ENCODE assay signal across 11 mouse cellular contexts in genomic region chr2:146575610-146576297, GRCm38 (mm10).
DNase-seq lines count a peak whose midpoint lies in the region; ATAC-seq and TF ChIP-seq lines count a peak whose summit lies in the region.
"Had no signal": no experiment of that assay in that cellular context is flagged by ENCODE, and none has a peak within 500 bp of the region (broad histone marks: within the 10 kb centered on the region; RNA-seq: fewer than 3 reads in every experiment).

No protein-coding gene starts in this region.

- 38% methylated on average over 3 of the region's 3 CpGs for WGBS in hindbrain, postnatal 0 days
- 59% methylated on average over 3 of the region's 3 CpGs for WGBS in hindbrain, embryonic 16.5 days
- 31% methylated on average over 3 of the region's 3 CpGs for WGBS in heart, embryonic 13.5 days
- 42% methylated on average over 3 of the region's 3 CpGs for WGBS in liver, embryonic 14.5 days (ENCODE audit: insufficient replicate concordance)
- WGBS in hindbrain, embryonic 13.5 days = 74% methylated on average over 3 of the region's 3 CpGs

- no peak overlapping the region for H3K9ac ChIP-seq in hindbrain, postnatal 0 days (replicated peaks; ENCODE audit: low read length)
- no peak overlapping the region for H3K9ac ChIP-seq in hindbrain, embryonic 16.5 days (ENCODE audit: low read depth, low read length)
- H3K9ac ChIP-seq in heart, embryonic 13.5 days = no peak overlapping the region
- H3K9ac ChIP-seq in liver, embryonic 14.5 days (replicated peaks) = no peak overlapping the region
- H3K9ac ChIP-seq in hindbrain, embryonic 13.5 days = no peak overlapping the region

- H3K36me3 ChIP-seq in hindbrain, postnatal 0 days (ENCODE audit: insufficient read depth, low read length) = no peaks in the 10 kb centered on the region
- H3K36me3 ChIP-seq in hindbrain, embryonic 16.5 days (ENCODE audit: control insufficient read depth, insufficient read depth, low read length) = no peaks in the 10 kb centered on the region
- H3K36me3 ChIP-seq in heart, embryonic 13.5 days = no peaks in the 10 kb centered on the region
- H3K36me3 ChIP-seq in liver, embryonic 14.5 days (replicated peaks; ENCODE audit: control insufficient read depth, insufficient read depth, low read depth) = no peaks in the 10 kb centered on the region
- H3K36me3 ChIP-seq in hindbrain, embryonic 13.5 days = no peaks in the 10 kb centered on the region

- no peak overlapping the region for H3K27ac ChIP-seq in hindbrain, postnatal 0 days
- no peak overlapping the region for H3K27ac ChIP-seq in hindbrain, embryonic 16.5 days (ENCODE audit: low read depth, low read length)
- peak overlapping the region; percentile 91 for H3K27ac ChIP-seq in heart, embryonic 13.5 days (replicated peaks)
- no peak overlapping the region for H3K27ac ChIP-seq in liver, embryonic 14.5 days
- no peak overlapping the region for H3K27ac ChIP-seq in hindbrain, embryonic 13.5 days
- no peak overlapping the region for H3K27ac ChIP-seq in layer of hippocampus, adult 2 months

- H3K4me3 ChIP-seq in hindbrain, postnatal 0 days (ENCODE audit: low read length) = no peak overlapping the region
- H3K4me3 ChIP-seq in hindbrain, embryonic 16.5 days (ENCODE audit: low read length) = no peak overlapping the region
- H3K4me3 ChIP-seq in heart, embryonic 13.5 days = no peak overlapping the region
- no peak overlapping the region for H3K4me3 ChIP-seq in liver, embryonic 14.5 days (ENCODE audit: insufficient read depth in 1 of 2, low read depth in 2 of 2, low read length in 2 of 2)
- H3K4me3 ChIP-seq in hindbrain, embryonic 13.5 days = no peak overlapping the region
- H3K4me3 ChIP-seq in layer of hippocampus, adult 2 months = no peak overlapping the region

- H3K27me3 ChIP-seq in hindbrain, postnatal 0 days (ENCODE audit: insufficient read depth, low read length) = no peaks in the 10 kb centered on the region
- H3K27me3 ChIP-seq in hindbrain, embryonic 16.5 days (replicated peaks; ENCODE audit: control insufficient read depth, insufficient read depth, low read length) = no peaks in the 10 kb centered on the region
- H3K27me3 ChIP-seq in heart, embryonic 13.5 days (replicated peaks) = no peaks in the 10 kb centered on the region
- H3K27me3 ChIP-seq in liver, embryonic 14.5 days (ENCODE audit: control insufficient read depth, insufficient read depth, low read length) = no peaks in the 10 kb centered on the region
- H3K27me3 ChIP-seq in hindbrain, embryonic 13.5 days = no peaks in the 10 kb centered on the region

- no peak for TF ChIP-seq EP300 in liver, embryonic 14.5 days (IDR thresholded peaks at IDR 0.05; ENCODE audit: low read depth)

- H3K4me1 ChIP-seq in hindbrain, postnatal 0 days (ENCODE audit: insufficient read depth, low read length) = no peaks in the 10 kb centered on the region
- peaks cover 2% of the 10 kb centered on the region; the same call in 1 of the 2 replicates for H3K4me1 ChIP-seq in hindbrain, embryonic 16.5 days (ENCODE audit: control insufficient read depth, insufficient read depth, low read depth, low read length)
- H3K4me1 ChIP-seq in heart, embryonic 13.5 days = peaks cover 24% of the 10 kb centered on the region
- peaks cover 0 to 10% of the 10 kb centered on the region in 2 experiments; a peak in 2 of 4 replicates for H3K4me1 ChIP-seq in liver, embryonic 14.5 days (replicated peaks; ENCODE audit: control insufficient read depth in 2 of 2, insufficient read depth in 2 of 2, low read length in 1 of 2)
- no peaks in the 10 kb centered on the region for H3K4me1 ChIP-seq in hindbrain, embryonic 13.5 days (replicated peaks)

- no peak overlapping the region for H3K4me2 ChIP-seq in hindbrain, postnatal 0 days (ENCODE audit: low read depth, low read length)
- H3K4me2 ChIP-seq in hindbrain, embryonic 16.5 days (ENCODE audit: low read length) = no peak overlapping the region
- H3K4me2 ChIP-seq in heart, embryonic 13.5 days = peak overlapping the region; percentile 25
- no peak overlapping the region for H3K4me2 ChIP-seq in liver, embryonic 14.5 days (ENCODE audit: low read depth)
- no peak overlapping the region for H3K4me2 ChIP-seq in hindbrain, embryonic 13.5 days

- H3K9me3 ChIP-seq in hindbrain, postnatal 0 days (ENCODE audit: low read length) = no peaks in the 10 kb centered on the region
- no peaks in the 10 kb centered on the region for H3K9me3 ChIP-seq in hindbrain, embryonic 16.5 days (ENCODE audit: control insufficient read depth, low read length)
- H3K9me3 ChIP-seq in heart, embryonic 13.5 days = no peaks in the 10 kb centered on the region
- no peaks in the 10 kb centered on the region for H3K9me3 ChIP-seq in liver, embryonic 14.5 days (ENCODE audit: control insufficient read depth, low read length)
- no peaks in the 10 kb centered on the region for H3K9me3 ChIP-seq in hindbrain, embryonic 13.5 days

- TF ChIP-seq CTCF in hindbrain, postnatal 0 days (IDR thresholded peaks at IDR 0.05; ENCODE audit: low read depth) = no peak
- TF ChIP-seq CTCF in liver, embryonic 14.5 days (IDR thresholded peaks at IDR 0.05; ENCODE audit: low read depth) = no peak
- TF ChIP-seq CTCF in layer of hippocampus, adult 2 months (conservative IDR thresholded peaks at IDR 0.05) = no peak

- DNase-seq in hindbrain, postnatal 0 days (ENCODE audit: low spot score) = peak; percentile 4
- peak; percentile 91 for DNase-seq in adipocyte (ENCODE audit: low spot score)
- DNase-seq in liver, embryonic 14.5 days (ENCODE audit: low read depth in 3 of 3, low spot score in 3 of 3) = no peak
- no peak for DNase-seq in thymus, postnatal 0 days (ENCODE audit: low spot score)
- DNase-seq in layer of hippocampus, adult 2 months (ENCODE audit: low spot score in 2 of 2) = no peak
- DNase-seq: lung, postnatal 4 days; right cerebral cortex, postnatal 25 days; thymus, postnatal 4 days had no signal

- no peak for ATAC-seq in hindbrain, postnatal 0 days
- no peak for ATAC-seq in hindbrain, embryonic 16.5 days
- 0 out of 2 replicates have a peak, but pooled peaks have one; percentile 42 for ATAC-seq in heart, embryonic 13.5 days (ENCODE audit: extremely low read depth, insufficient number of reproducible peaks, low FRiP score, low TSS enrichment)
- ATAC-seq in liver, embryonic 14.5 days (ENCODE audit: insufficient read depth) = peak; percentile 43; the same call in 1 of the 2 replicates
- ATAC-seq in hindbrain, embryonic 13.5 days (ENCODE audit: low FRiP score) = no peak

Comparison
In these comparisons a context has a peak if more than half of its experiments do, and no peak if none do; other contexts are left out.
1. ATAC-seq: peak in heart, embryonic 13.5 days (single experiment) and liver, embryonic 14.5 days (single experiment); none in hindbrain, postnatal 0 days (single experiment), hindbrain, embryonic 16.5 days (single experiment) and hindbrain, embryonic 13.5 days (single experiment).
2. DNase-seq: peak in hindbrain, postnatal 0 days (single experiment) and adipocyte (single experiment); none in liver, embryonic 14.5 days (0 of 3), thymus, postnatal 0 days (single experiment) and layer of hippocampus, adult 2 months (0 of 2).